Mouse (Mus musculus): ENCODE measurements around the gene Chst1. TPM values are rescaled to one million over a fixed set of nuclear protein-coding genes. Genes with fewer than 3 reads are reported as not detected.

Gene Chst1
- polyA plus RNA-seq, 2 experiments, result 0.13 TPM; not detected in 1

DNA sequence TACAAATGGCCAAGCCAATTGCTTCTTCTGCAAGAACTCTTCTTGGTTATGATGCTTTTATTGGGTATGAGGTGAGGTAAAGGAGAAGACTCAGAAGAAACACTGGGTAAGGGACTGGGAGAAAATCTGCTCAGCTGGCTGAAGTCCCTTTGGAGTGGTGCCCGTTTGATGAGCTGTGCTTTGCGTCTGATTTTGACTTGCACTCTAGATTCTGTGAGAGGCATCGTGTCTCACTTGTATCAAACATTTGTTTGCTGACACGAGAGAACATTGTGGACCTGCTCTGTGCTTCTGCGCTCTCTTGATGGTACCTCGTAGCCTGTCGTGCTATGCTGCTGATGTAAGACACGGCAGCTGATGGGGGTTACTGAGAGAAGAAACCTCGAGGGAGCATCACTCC is 21.7 kb upstream of the Chst1 start:
- DNase-seq (ENCODE audit: low read depth in 3 of 3, low spot score in 3 of 3) (no peak), ATAC-seq (ENCODE audit: insufficient read depth) (no peak)
- Histone ChIP-seq H3K27me3 (ENCODE audit: control insufficient read depth, insufficient read depth, low read length) (no peaks in the 10 kb centered on the region), H3K36me3 (replicated peaks; ENCODE audit: control insufficient read depth, insufficient read depth, low read depth) (no peaks in the 10 kb centered on the region), H3K4me3 (ENCODE audit: insufficient read depth in 1 of 2, low read depth in 2 of 2, low read length in 2 of 2) (no peak overlapping the region), H3K9ac (replicated peaks) (no peak overlapping the region), H3K4me1 (replicated peaks; ENCODE audit: control insufficient read depth in 2 of 2, insufficient read depth in 2 of 2, low read length in 1 of 2) (peaks cover 0 to 3% of the 10 kb centered on the region in 2 experiments; a peak in 1 of 4 replicates), H3K9me3 (ENCODE audit: control insufficient read depth, low read length) (no peaks in the 10 kb centered on the region), H3K4me2 (ENCODE audit: low read depth) (no peak overlapping the region), H3K27ac (no peak overlapping the region)
- no peak for TF ChIP-seq EP300 (IDR thresholded peaks at IDR 0.05; ENCODE audit: low read depth)
- TF ChIP-seq CTCF (IDR thresholded peaks at IDR 0.05; ENCODE audit: low read depth), result no peak
- WGBS (ENCODE audit: insufficient replicate concordance), result 50% methylated on average over 9 of the region's 9 CpGs

DNA sequence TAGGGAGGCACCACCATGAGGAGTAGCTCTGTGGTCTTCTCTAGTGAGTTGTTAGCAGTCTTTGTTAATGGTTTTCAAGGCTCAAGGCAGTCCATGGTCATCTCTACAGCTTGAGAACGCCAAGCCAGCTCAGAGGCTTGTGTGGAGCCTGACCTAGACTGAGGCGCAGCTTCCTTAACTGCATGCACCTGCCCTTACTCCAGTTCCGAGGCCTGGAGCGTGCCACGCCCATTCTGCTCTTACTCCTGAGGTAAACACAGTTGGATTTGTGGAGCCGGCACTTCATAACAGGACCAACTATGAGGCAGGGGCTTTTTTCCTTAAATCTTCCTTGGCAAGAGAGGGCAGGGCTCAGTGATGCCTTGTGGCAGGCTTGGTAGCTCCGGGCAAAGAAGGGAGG is 18.2 kb upstream of the Chst1 start:
- Histone ChIP-seq H3K4me2 (ENCODE audit: low read depth) (no peak overlapping the region), H3K36me3 (replicated peaks; ENCODE audit: control insufficient read depth, insufficient read depth, low read depth) (no peaks in the 10 kb centered on the region), H3K27me3 (ENCODE audit: control insufficient read depth, insufficient read depth, low read length) (no peaks in the 10 kb centered on the region), H3K4me1 (replicated peaks; ENCODE audit: control insufficient read depth in 2 of 2, insufficient read depth in 2 of 2, low read length in 1 of 2) (peaks cover 0 to 3% of the 10 kb centered on the region in 2 experiments; a peak in 1 of 4 replicates), H3K27ac (no peak overlapping the region), H3K4me3 (ENCODE audit: insufficient read depth in 1 of 2, low read depth in 2 of 2, low read length in 2 of 2) (no peak overlapping the region), H3K9me3 (ENCODE audit: control insufficient read depth, low read length) (no peaks in the 10 kb centered on the region), H3K9ac (replicated peaks) (no peak overlapping the region)
- ATAC-seq (ENCODE audit: insufficient read depth), result no peak
- TF ChIP-seq CTCF (IDR thresholded peaks at IDR 0.05; ENCODE audit: low read depth) (no peak), EP300 (IDR thresholded peaks at IDR 0.05; ENCODE audit: low read depth) (no peak)
- no peak for DNase-seq (ENCODE audit: low read depth in 3 of 3, low spot score in 3 of 3)
- WGBS (ENCODE audit: insufficient replicate concordance), result 57% methylated on average over 7 of the region's 7 CpGs

DNA sequence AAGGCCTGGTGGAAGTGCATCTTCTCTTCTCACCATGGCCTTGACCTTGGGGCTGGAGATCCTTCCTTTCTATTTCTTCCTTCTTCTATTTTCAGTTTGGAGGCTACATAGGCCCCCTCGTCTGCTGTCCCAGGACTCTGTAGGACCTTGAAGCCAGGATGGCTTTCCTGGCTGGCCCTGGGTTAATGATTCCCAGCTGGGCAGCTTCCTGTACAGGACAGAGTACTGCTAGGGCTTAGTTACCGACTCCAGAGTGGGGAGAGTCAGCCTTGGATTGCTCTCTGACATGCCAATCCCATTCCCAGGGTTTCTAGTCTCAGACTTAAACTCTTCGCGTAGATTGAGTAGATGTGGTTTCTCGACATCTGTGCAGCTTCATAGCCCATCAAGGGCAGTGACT is 16.9 kb upstream of the Chst1 start:
- no peak overlapping the region for H3K4me2 ChIP-seq (ENCODE audit: low read depth)
- H3K9ac ChIP-seq (replicated peaks), result no peak overlapping the region
- peak; percentile 50; the same call in 1 of the 2 replicates for ATAC-seq (ENCODE audit: insufficient read depth)
- peaks cover 0 to 3% of the 10 kb centered on the region in 2 experiments; a peak in 1 of 4 replicates for H3K4me1 ChIP-seq (replicated peaks; ENCODE audit: control insufficient read depth in 2 of 2, insufficient read depth in 2 of 2, low read length in 1 of 2)
- H3K27ac ChIP-seq, result no peak overlapping the region; the same call in 1 of the 2 replicates
- no peaks in the 10 kb centered on the region for H3K27me3 ChIP-seq (ENCODE audit: control insufficient read depth, insufficient read depth, low read length)
- no peak for DNase-seq (ENCODE audit: low read depth in 3 of 3, low spot score in 3 of 3)
- H3K9me3 ChIP-seq (ENCODE audit: control insufficient read depth, low read length), result no peaks in the 10 kb centered on the region
- H3K4me3 ChIP-seq (ENCODE audit: insufficient read depth in 1 of 2, low read depth in 2 of 2, low read length in 2 of 2), result no peak overlapping the region
- TF ChIP-seq EP300 (IDR thresholded peaks at IDR 0.05; ENCODE audit: low read depth) (no peak), CTCF (IDR thresholded peaks at IDR 0.05; ENCODE audit: low read depth) (no peak)
- no peaks in the 10 kb centered on the region for H3K36me3 ChIP-seq (replicated peaks; ENCODE audit: control insufficient read depth, insufficient read depth, low read depth)
- 55% methylated on average over 5 of the region's 5 CpGs for WGBS (ENCODE audit: insufficient replicate concordance)

- no peak overlapping the region for H3K4me2 ChIP-seq (ENCODE audit: low read depth)
- H3K4me3 ChIP-seq (ENCODE audit: insufficient read depth in 1 of 2, low read depth in 2 of 2, low read length in 2 of 2), result no peak overlapping the region
- DNase-seq (ENCODE audit: low read depth in 3 of 3, low spot score in 3 of 3) (no peak), ATAC-seq (ENCODE audit: insufficient read depth) (no peak)
- 66% methylated on average over 2 of the region's 2 CpGs for WGBS (ENCODE audit: insufficient replicate concordance)
- H3K9ac ChIP-seq (replicated peaks), result no peak overlapping the region
- H3K9me3 ChIP-seq (ENCODE audit: control insufficient read depth, low read length), result no peaks in the 10 kb centered on the region
- H3K27me3 ChIP-seq (ENCODE audit: control insufficient read depth, insufficient read depth, low read length), result no peaks in the 10 kb centered on the region
- H3K4me1 ChIP-seq (replicated peaks; ENCODE audit: control insufficient read depth in 2 of 2, insufficient read depth in 2 of 2, low read length in 1 of 2), result peaks cover 0 to 4% of the 10 kb centered on the region in 2 experiments; a peak in 1 of 4 replicates
- H3K27ac ChIP-seq, result no peak overlapping the region
- no peaks in the 10 kb centered on the region for H3K36me3 ChIP-seq (replicated peaks; ENCODE audit: control insufficient read depth, insufficient read depth, low read depth)
- no peak for TF ChIP-seq CTCF (IDR thresholded peaks at IDR 0.05; ENCODE audit: low read depth)
- TF ChIP-seq EP300 (IDR thresholded peaks at IDR 0.05; ENCODE audit: low read depth), result no peak
These were observed 11.7 kb upstream of the Chst1 start for GRCm38 (mm10) chr2:92587806-92588205.

- H3K4me1 ChIP-seq (replicated peaks; ENCODE audit: control insufficient read depth in 2 of 2, insufficient read depth in 2 of 2, low read length in 1 of 2), result no peaks in the 10 kb centered on the region
- ATAC-seq (ENCODE audit: insufficient read depth) (no peak), DNase-seq (ENCODE audit: low read depth in 3 of 3, low spot score in 3 of 3) (no peak)
- no peak overlapping the region for H3K4me3 ChIP-seq (ENCODE audit: insufficient read depth in 1 of 2, low read depth in 2 of 2, low read length in 2 of 2)
- no peak overlapping the region for H3K4me2 ChIP-seq (ENCODE audit: low read depth)
- H3K27me3 ChIP-seq (ENCODE audit: control insufficient read depth, insufficient read depth, low read length), result peaks cover 17% of the 10 kb centered on the region
- TF ChIP-seq EP300 (IDR thresholded peaks at IDR 0.05; ENCODE audit: low read depth) (no peak), CTCF (IDR thresholded peaks at IDR 0.05; ENCODE audit: low read depth) (0 out of 2 replicates have a peak, but pooled peaks have one; percentile 9)
- no peak overlapping the region for H3K27ac ChIP-seq
- WGBS (ENCODE audit: insufficient replicate concordance), result 56% methylated on average over 11 of the region's 11 CpGs
- no peak overlapping the region for H3K9ac ChIP-seq (replicated peaks)
- H3K9me3 ChIP-seq (ENCODE audit: control insufficient read depth, low read length), result no peaks in the 10 kb centered on the region
- no peaks in the 10 kb centered on the region for H3K36me3 ChIP-seq (replicated peaks; ENCODE audit: control insufficient read depth, insufficient read depth, low read depth)
These were observed 4.4 kb upstream of the Chst1 start for GRCm38 (mm10) chr2:92594929-92595730.

Measured in liver, embryonic 14.5 days (tissue).